Mouse (Mus musculus) neural tube, embryonic 14.5 days (tissue): ENCODE measurements at regions not wholly inside any gene's neighbourhood (a gene's known extent, or its start where the extent isn't known, plus 50 kb on each side); places are given as distances from the start of the nearest gene placed in this dataset.

Experiments used
- ATAC-seq: fragments of 200-750 bp; cut with Nextera tagmentation; 2 replicates; pipeline ENCODE4 v1.8.0; 2017; ENCODE audit warnings: low read depth, mild to moderate bottlenecking, moderate TSS enrichment, moderate library complexity
- H3K27ac ChIP-seq: fragments of 300-500 bp; sonication (generic); 2 replicates; pipeline ENCODE4 v1.5.1; 2014; ENCODE audit warnings: low read depth, mild to moderate bottlenecking, control low read depth, low read length, moderate library complexity, mixed read lengths
- H3K27me3 ChIP-seq: fragments of 300-500 bp; sonication (generic); 2 replicates; pipeline ENCODE4 v1.6.1; 2014; ENCODE audit warnings: low read length; ENCODE audit not compliant: control insufficient read depth, insufficient read depth
- H3K36me3 ChIP-seq: fragments of 300-500 bp; sonication (generic); 2 replicates; pipeline ENCODE4 v1.6.1; 2014; ENCODE audit warnings: low read length, mixed read lengths; ENCODE audit not compliant: control insufficient read depth, insufficient read depth
- H3K4me1 ChIP-seq: fragments of 300-500 bp; sonication (generic); 2 replicates; pipeline ENCODE4 v1.6.1; 2014; ENCODE audit warnings: low read length; ENCODE audit not compliant: control insufficient read depth, insufficient read depth
- H3K4me2 ChIP-seq: fragments of 300-500 bp; sonication (generic); 2 replicates; pipeline ENCODE4 v1.6.1; 2014; ENCODE audit warnings: mild to moderate bottlenecking, low read depth, low read length, control low read depth
- H3K4me3 ChIP-seq: fragments of 300-500 bp; sonication (generic); 2 replicates; pipeline ENCODE4 v1.5.1; 2014; ENCODE audit warnings: low read depth, low read length, control low read depth, mixed read lengths
- H3K9ac ChIP-seq: fragments of 300-500 bp; sonication (generic); replicated peaks from 2 replicates; pipeline ENCODE4 v1.6.1; 2014; ENCODE audit warnings: low read depth, mild to moderate bottlenecking, control low read depth, low read length, mixed read lengths
- H3K9me3 ChIP-seq: fragments of 300-500 bp; sonication (generic); 2 replicates; pipeline ENCODE4 v1.6.1; 2016; ENCODE audit warnings: low read length; ENCODE audit not compliant: control insufficient read depth
- WGBS: fragments of 180-500 bp; shearing (Covaris S2); extraction: QIAGEN DNeasy Blood & Tissue Kit; methylation state at CpG from one replicate; pipeline ENCODE4 v1.1.7; 2014; 5-methylcytosine and 5-hydroxymethylcytosine counted together

- WGBS: 61% methylated on average over 8 of the region's 8 CpGs
- Histone ChIP-seq H3K4me1 (no peaks in the 10 kb centered on the region), H3K9me3 (no peaks in the 10 kb centered on the region), H3K4me3 (no peak overlapping the region), H3K27me3 (no peaks in the 10 kb centered on the region), H3K9ac (no peak overlapping the region), H3K36me3 (no peaks in the 10 kb centered on the region), H3K27ac (no peak overlapping the region), H3K4me2 (no peak overlapping the region)
- ATAC-seq: no peak
These were observed 189.3 kb upstream of the BC052040 start for GRCm38 (mm10) chr2:115392082-115392762.

DNA sequence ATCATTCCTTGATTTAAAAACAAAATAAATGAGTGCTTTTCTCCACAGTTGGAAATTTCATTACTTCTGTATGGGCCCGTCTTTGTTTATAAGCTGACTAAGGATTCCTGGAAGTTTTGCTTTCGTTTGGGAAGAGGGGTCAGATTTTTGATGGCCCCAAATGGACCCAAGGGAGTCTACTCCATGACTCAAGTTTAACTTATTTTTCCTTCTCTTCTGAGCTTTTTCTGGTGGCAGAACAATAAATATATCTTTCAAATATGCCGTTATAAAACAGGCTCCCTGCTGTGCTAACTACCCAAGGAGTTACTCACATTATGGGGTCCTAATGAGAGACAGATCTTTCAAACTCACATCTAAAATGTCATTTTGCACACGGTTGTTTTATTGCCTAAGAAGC, 187.4 kb upstream of the BC052040 start:
- Histone ChIP-seq H3K9me3 (no peaks in the 10 kb centered on the region), H3K27me3 (no peaks in the 10 kb centered on the region), H3K27ac (no peak overlapping the region), H3K36me3 (no peaks in the 10 kb centered on the region), H3K4me1 (no peaks in the 10 kb centered on the region), H3K4me2 (no peak overlapping the region), H3K4me3 (no peak overlapping the region), H3K9ac (no peak overlapping the region)
- 9% methylated on average over 4 of the region's 4 CpGs for WGBS
- ATAC-seq: no peak

- Histone ChIP-seq H3K36me3 (no peaks in the 10 kb centered on the region), H3K9me3 (no peaks in the 10 kb centered on the region), H3K27ac (no peak overlapping the region), H3K4me3 (no peak overlapping the region), H3K27me3 (no peaks in the 10 kb centered on the region), H3K4me1 (no peaks in the 10 kb centered on the region), H3K4me2 (no peak overlapping the region), H3K9ac (no peak overlapping the region)
- 72% methylated on average over 4 of the region's 4 CpGs for WGBS
- ATAC-seq: no peak
These were observed 183.0 kb upstream of the BC052040 start for GRCm38 (mm10) chr2:115398550-115398949.

- no peak overlapping the region for H3K27ac ChIP-seq
- no peak overlapping the region for H3K4me2 ChIP-seq
- H3K9me3 ChIP-seq: no peaks in the 10 kb centered on the region
- H3K4me1 ChIP-seq: no peaks in the 10 kb centered on the region
- ATAC-seq: no peak
- no peaks in the 10 kb centered on the region for H3K27me3 ChIP-seq
- H3K4me3 ChIP-seq: no peak overlapping the region
- no peak overlapping the region for H3K9ac ChIP-seq
- H3K36me3 ChIP-seq: no peaks in the 10 kb centered on the region
- WGBS: 78% methylated on average over 6 of the region's 6 CpGs
These were observed 182.3 kb upstream of the BC052040 start for GRCm38 (mm10) chr2:115399107-115399740.

- no peak overlapping the region for H3K4me2 ChIP-seq
- H3K27me3 ChIP-seq: no peaks in the 10 kb centered on the region
- H3K4me3 ChIP-seq: no peak overlapping the region
- no peaks in the 10 kb centered on the region for H3K36me3 ChIP-seq
- no peaks in the 10 kb centered on the region for H3K9me3 ChIP-seq
- WGBS: 96% methylated on average over 10 of the region's 10 CpGs
- no peak overlapping the region for H3K9ac ChIP-seq
- H3K4me1 ChIP-seq: no peaks in the 10 kb centered on the region
- no peak for ATAC-seq
- no peak overlapping the region for H3K27ac ChIP-seq
These were observed 181.4 kb upstream of the BC052040 start for GRCm38 (mm10) chr2:115399987-115400550.

GRCm38 (mm10) chr2:115402246-115402645, 179.3 kb upstream of the BC052040 start:
- no peaks in the 10 kb centered on the region for H3K27me3 ChIP-seq
- H3K27ac ChIP-seq: no peak overlapping the region
- no peaks in the 10 kb centered on the region for H3K36me3 ChIP-seq
- WGBS: 62% methylated on average over 2 of the region's 2 CpGs
- H3K4me1 ChIP-seq: no peaks in the 10 kb centered on the region
- no peak overlapping the region for H3K4me3 ChIP-seq
- H3K4me2 ChIP-seq: no peak overlapping the region
- no peaks in the 10 kb centered on the region for H3K9me3 ChIP-seq
- no peak overlapping the region for H3K9ac ChIP-seq
- no peak for ATAC-seq

- ATAC-seq: no peak
- Histone ChIP-seq H3K4me2 (no peak overlapping the region), H3K9me3 (no peaks in the 10 kb centered on the region), H3K4me1 (no peaks in the 10 kb centered on the region), H3K9ac (no peak overlapping the region), H3K4me3 (no peak overlapping the region), H3K27me3 (no peaks in the 10 kb centered on the region), H3K27ac (no peak overlapping the region), H3K36me3 (no peaks in the 10 kb centered on the region)
- 52% methylated on average over 2 of the region's 2 CpGs for WGBS
These were observed 149.0 kb upstream of the BC052040 start for GRCm38 (mm10) chr2:115432476-115432875.

GRCm38 (mm10) chr2:115441100-115441499, 140.4 kb upstream of the BC052040 start:
- WGBS: 15% methylated on average over 1 of the region's 1 CpGs
- Histone ChIP-seq H3K27me3 (no peaks in the 10 kb centered on the region), H3K4me3 (no peak overlapping the region), H3K9ac (no peak overlapping the region), H3K4me1 (no peaks in the 10 kb centered on the region), H3K4me2 (no peak overlapping the region), H3K9me3 (no peaks in the 10 kb centered on the region), H3K27ac (no peak overlapping the region), H3K36me3 (no peaks in the 10 kb centered on the region)
- ATAC-seq: no peak

DNA sequence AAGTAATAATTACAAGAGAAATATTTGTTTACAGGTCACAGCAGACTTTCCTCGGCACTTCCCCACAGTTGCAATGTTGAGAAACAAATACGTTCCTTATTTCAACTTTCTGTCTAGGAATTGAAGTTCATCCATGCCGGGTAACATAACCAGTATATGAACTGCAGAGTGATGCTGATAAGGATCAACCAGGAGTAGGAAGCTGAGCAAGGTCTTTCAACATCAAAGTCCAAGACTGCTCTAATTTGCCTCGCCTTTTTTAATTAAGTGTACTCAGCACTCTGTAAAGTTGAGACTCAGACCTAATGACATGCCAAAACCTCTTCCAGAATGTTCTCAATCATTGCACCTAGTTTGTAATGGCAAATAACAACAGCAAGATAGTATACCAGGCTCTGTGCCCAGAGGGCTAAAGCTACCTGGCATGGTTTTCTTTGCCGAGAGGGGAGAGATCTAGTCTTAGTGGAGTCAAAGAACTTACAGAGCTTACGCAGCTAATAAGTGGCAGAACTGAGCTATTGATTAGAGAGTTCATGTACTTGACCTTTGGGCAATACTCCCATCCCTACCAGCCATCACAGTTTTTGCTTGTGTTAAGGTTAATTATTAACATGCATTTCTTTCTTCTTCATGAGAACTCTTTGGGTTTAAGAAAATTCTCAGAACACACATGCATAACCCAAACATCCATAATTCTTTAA, 131.6 kb upstream of the BC052040 start:
- Histone ChIP-seq H3K9ac (no peak overlapping the region), H3K27me3 (no peaks in the 10 kb centered on the region), H3K4me1 (no peaks in the 10 kb centered on the region), H3K4me2 (no peak overlapping the region), H3K4me3 (no peak overlapping the region), H3K36me3 (no peaks in the 10 kb centered on the region), H3K9me3 (no peaks in the 10 kb centered on the region), H3K27ac (no peak overlapping the region)
- ATAC-seq: no peak
- WGBS: 91% methylated on average over 6 of the region's 6 CpGs
